Mouse (Mus musculus) heart, postnatal 0 days (tissue): Measurements from ENCODE around the gene Vamp8.

Experiments
- CTCF ChIP-seq: IDR thresholded peaks from 2 replicates; pipeline ENCODE4 v1.5.1; 2016; ENCODE audit warnings: antibody characterized with exemption, control low read depth, low read depth
- EP300 ChIP-seq: IDR thresholded peaks from 2 replicates; pipeline ENCODE4 v1.6.1; 2016; ENCODE audit warnings: antibody characterized with exemption, low read depth

GRCm38 (mm10) chr6:72374820-72375563 is 15.5 kb downstream of the Vamp8 start:
- TF ChIP-seq CTCF (no peak), EP300 (no peak)
